Mouse (Mus musculus) lung, postnatal 4 days (tissue): ENCODE results near the gene Fads6.

Source experiments
- DNase-seq, 2 experiments: peaks; one replicate each; pipeline ENCODE4 v3.0.0; 2021

The Fads6 gene

GRCm38 (mm10) chr11:115249721-115250404 lies 47.6 kb downstream of the Fads6 start:
- DNase-seq: no peak

DNA sequence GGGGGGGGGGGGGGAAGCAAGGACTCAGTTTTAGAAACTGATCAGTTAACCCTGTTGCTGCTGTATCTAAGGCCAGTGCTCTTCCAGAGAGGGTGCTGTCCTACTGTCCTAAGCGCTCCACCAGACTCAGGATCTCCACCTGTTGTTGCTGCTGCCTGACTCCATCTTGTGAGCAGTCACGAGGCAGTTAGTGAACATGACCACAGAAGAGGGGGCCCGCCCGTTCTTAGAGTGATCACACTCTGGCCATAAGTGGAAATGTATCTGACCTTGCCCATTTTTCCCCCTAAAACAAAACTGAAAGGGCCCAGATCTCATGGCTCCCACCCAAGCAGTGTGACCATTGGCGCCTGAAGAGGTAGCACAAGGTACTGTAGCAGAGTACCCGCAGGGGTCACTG lies 49.5 kb downstream of the Fads6 start:
- DNase-seq: no peak

DNA sequence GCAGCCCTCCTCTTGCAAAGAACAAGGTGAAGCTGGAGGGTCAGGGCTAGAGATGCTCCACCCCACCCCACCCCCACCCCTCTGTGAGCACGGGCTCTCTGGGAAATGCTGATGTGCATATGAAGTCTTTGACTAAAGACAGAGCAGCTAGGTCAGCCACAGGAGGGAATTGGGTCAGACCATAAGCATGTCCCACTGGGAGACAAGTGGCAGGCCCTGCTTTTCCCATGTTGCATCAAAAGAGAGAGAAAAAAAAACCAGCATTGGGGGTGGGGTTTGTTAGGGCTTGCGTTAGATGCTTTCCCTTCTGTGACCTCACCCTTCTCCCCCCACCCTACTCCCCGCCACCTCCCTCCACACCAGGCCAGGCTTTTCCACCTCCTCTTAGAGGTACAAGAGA lies 50.2 kb downstream of the Fads6 start:
- DNase-seq: no peak

- DNase-seq: no peak
Observed at GRCm38 (mm10) chr11:115246386-115246785, 51.1 kb downstream of the Fads6 start.

DNA sequence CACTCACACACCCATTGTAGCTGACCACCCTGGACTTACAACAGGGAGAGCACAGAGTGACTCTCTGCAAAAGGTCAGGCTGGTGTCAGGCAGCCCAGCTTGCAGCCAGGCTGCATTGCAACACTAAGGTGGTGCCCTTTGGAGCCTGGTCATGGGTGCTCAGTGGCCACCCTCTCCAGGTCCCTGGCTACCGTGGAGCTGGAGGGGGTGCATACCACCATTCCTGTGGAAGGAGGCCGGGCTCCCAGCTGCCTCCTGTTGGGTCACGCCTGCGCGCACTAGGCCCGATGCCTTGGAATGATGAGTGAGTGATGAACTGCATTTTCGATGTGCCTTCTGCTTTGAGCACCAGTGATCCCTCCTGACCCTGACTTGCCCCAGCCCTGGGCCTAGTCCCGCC lies 52.6 kb downstream of the Fads6 start:
- DNase-seq: peak; percentile 44 to 80

DNA sequence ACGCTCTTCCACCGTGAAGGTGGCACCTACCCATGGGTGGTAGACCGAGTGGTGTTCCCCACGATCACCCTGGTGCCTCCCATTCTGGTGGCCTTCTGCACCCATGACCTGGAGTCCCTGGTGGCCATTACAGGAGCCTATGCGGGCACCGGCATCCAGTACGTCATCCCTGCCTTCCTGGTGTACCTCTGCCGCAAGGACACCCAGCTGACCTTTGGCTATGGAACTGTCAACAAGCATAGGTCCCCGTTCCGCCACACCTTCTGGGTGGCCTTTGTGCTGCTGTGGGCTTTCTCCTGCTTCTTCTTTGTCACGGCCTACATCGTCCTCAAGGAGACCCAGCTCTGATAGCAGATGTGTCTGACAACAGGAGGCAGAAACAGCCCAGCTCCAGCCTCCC lies 53.7 kb downstream of the Fads6 start:
- DNase-seq: no peak

- DNase-seq: no peak
Observed at GRCm38 (mm10) chr11:115242746-115243145, 54.7 kb downstream of the Fads6 start.

DNA sequence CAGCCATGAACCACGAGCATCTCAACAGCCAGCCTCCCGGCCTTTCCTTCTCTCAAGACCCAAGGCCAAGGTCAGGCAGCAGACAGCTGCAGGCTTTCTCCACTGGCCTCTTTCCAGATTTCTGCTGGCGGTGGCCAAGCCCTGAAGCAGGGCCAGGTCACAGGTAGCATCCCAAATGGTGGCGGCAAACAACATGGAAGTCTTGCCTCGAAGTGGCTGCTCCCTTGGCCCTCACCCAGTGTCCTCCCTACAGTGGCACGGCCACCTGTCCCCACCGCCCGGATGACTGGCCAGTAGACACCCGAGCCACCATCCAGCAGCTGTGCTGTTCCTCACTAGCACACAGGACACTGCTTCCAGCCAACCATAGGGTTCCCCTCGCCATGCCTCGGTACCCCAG lies 56.1 kb downstream of the Fads6 start:
- DNase-seq: no peak

- DNase-seq: no peak
Observed at GRCm38 (mm10) chr11:115236570-115236969, 60.9 kb downstream of the Fads6 start.

GRCm38 (mm10) chr11:115234320-115235044 lies 63.0 kb downstream of the Fads6 start:
- DNase-seq: no peak

GRCm38 (mm10) chr11:115233526-115234290 lies 63.8 kb downstream of the Fads6 start:
- DNase-seq: peak in 1 of 2 experiments; percentile 61

- DNase-seq: no peak
Observed at GRCm38 (mm10) chr11:115232889-115233288, 64.6 kb downstream of the Fads6 start.

- no peak for DNase-seq
Observed at GRCm38 (mm10) chr11:115231924-115232323, 65.5 kb downstream of the Fads6 start.

DNA sequence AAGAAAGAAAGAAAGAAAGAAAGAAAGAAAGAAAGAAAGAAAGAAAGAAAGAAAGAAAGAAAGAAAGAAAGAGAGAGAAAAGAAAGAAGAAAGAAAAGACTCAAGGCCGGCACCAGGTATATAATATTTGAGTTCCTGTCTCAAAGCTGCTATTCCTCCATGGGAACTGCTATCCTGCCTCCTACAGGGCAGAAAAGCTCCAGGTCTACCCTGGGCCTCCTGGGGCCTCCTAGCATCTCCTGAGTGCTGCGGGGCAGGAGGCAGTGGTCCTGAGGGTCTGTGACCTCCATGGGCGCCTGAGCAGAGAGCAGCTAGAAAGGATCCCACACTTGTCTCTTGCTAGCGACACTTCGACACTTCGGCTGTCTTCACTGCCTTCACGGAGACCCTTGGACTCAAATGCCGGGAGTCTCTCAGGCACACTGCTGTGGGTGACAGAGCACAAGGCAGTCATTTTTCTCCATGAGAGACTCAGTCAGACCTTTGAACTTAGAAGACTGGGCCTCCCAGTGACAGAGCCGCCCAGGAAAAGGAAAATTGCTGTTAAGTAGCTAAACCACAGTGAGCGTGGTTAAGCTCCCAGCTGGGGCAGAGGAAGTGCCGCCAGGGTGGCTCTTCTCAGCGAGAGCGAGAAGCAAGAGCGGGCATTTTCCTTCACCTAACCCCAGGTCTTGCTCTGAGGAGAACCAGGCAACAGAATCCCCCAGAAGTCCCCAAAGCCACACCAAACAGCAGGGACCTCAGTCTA lies 66.1 kb downstream of the Fads6 start:
- DNase-seq: no peak
